Mouse (Mus musculus) midbrain, embryonic 10.5 days (tissue): ENCODE measurements at regions not wholly inside any gene's neighbourhood (a gene's known extent, or its start where the extent isn't known, plus 50 kb on each side); places are given as distances from the start of the nearest gene placed in this dataset.

Experiments used
- DNase-seq: peaks from one replicate; pipeline ENCODE4 v3.0.0-alpha.2; 2017; ENCODE audit warnings: low spot score
- H3K27ac ChIP-seq: fragments of 300-500 bp; sonication (generic); replicated peaks from 2 replicates; pipeline ENCODE4 v1.5.1; 2016; ENCODE audit warnings: mild to moderate bottlenecking
- H3K27me3 ChIP-seq: fragments of 300-500 bp; sonication (generic); 2 replicates; pipeline ENCODE4 v1.6.1; 2016; ENCODE audit warnings: low read depth, mild to moderate bottlenecking; ENCODE audit not compliant: poor library complexity, severe bottlenecking
- H3K36me3 ChIP-seq: fragments of 300-500 bp; sonication (generic); 2 replicates; pipeline ENCODE4 v1.6.1; 2016; ENCODE audit warnings: mild to moderate bottlenecking, moderate library complexity
- H3K4me1 ChIP-seq: fragments of 300-500 bp; sonication (generic); 2 replicates; pipeline ENCODE4 v1.6.1; 2016
- H3K4me3 ChIP-seq: fragments of 300-500 bp; sonication (generic); 2 replicates; pipeline ENCODE4 v1.5.1; 2016; ENCODE audit warnings: mild to moderate bottlenecking, moderate library complexity
- H3K9me3 ChIP-seq: fragments of 300-500 bp; sonication (generic); replicated peaks from 2 replicates; pipeline ENCODE4 v1.6.1; 2016; ENCODE audit warnings: mild to moderate bottlenecking
- WGBS: fragments of 180-500 bp; shearing (Covaris S2); methylation state at CpG from one replicate; pipeline ENCODE4 v1.1.7; 2016; 5-methylcytosine and 5-hydroxymethylcytosine counted together

GRCm38 (mm10) chr3:143880813-143881212, 324.2 kb downstream of the Lmo4 start:
- no peaks in the 10 kb centered on the region for H3K27me3 ChIP-seq
- H3K36me3 ChIP-seq: no peaks in the 10 kb centered on the region
- H3K27ac ChIP-seq: no peak overlapping the region
- 88% methylated on average over 2 of the region's 2 CpGs for WGBS
- no peak for DNase-seq
- no peak overlapping the region for H3K4me3 ChIP-seq
- H3K9me3 ChIP-seq: no peaks in the 10 kb centered on the region
- no peaks in the 10 kb centered on the region for H3K4me1 ChIP-seq

GRCm38 (mm10) chr3:143873876-143874275, 331.1 kb downstream of the Lmo4 start:
- H3K4me1 ChIP-seq: no peaks in the 10 kb centered on the region
- H3K27me3 ChIP-seq: no peaks in the 10 kb centered on the region
- no peak overlapping the region for H3K27ac ChIP-seq
- H3K4me3 ChIP-seq: no peak overlapping the region
- 81% methylated on average over 3 of the region's 3 CpGs for WGBS
- no peak for DNase-seq
- H3K36me3 ChIP-seq: no peaks in the 10 kb centered on the region
- no peaks in the 10 kb centered on the region for H3K9me3 ChIP-seq

GRCm38 (mm10) chr3:143866521-143866920, 338.5 kb downstream of the Lmo4 start:
- no peak for DNase-seq
- no peaks in the 10 kb centered on the region for H3K36me3 ChIP-seq
- H3K27me3 ChIP-seq: no peaks in the 10 kb centered on the region
- no peaks in the 10 kb centered on the region for H3K9me3 ChIP-seq
- no peak overlapping the region for H3K4me3 ChIP-seq
- H3K27ac ChIP-seq: no peak overlapping the region
- no peaks in the 10 kb centered on the region; the same call in 1 of the 2 replicates for H3K4me1 ChIP-seq
- WGBS: 64% methylated on average over 4 of the region's 4 CpGs

- no peaks in the 10 kb centered on the region for H3K27me3 ChIP-seq
- H3K9me3 ChIP-seq: no peaks in the 10 kb centered on the region
- no peak overlapping the region for H3K4me3 ChIP-seq
- 94% methylated on average over 7 of the region's 7 CpGs for WGBS
- no peaks in the 10 kb centered on the region; the same call in 1 of the 2 replicates for H3K4me1 ChIP-seq
- H3K27ac ChIP-seq: no peak overlapping the region
- no peaks in the 10 kb centered on the region for H3K36me3 ChIP-seq
- DNase-seq: no peak
These were observed 339.4 kb downstream of the Lmo4 start for GRCm38 (mm10) chr3:143865626-143866025.

- WGBS: 83% methylated on average over 10 of the region's 10 CpGs
- no peak overlapping the region for H3K4me3 ChIP-seq
- no peak for DNase-seq
- H3K4me1 ChIP-seq: no peaks in the 10 kb centered on the region; the same call in 1 of the 2 replicates
- H3K36me3 ChIP-seq: no peaks in the 10 kb centered on the region
- H3K27me3 ChIP-seq: no peaks in the 10 kb centered on the region
- H3K27ac ChIP-seq: no peak overlapping the region
- H3K9me3 ChIP-seq: no peaks in the 10 kb centered on the region
These were observed 340.5 kb downstream of the Lmo4 start for GRCm38 (mm10) chr3:143864490-143864889.

GRCm38 (mm10) chr3:143862531-143862930, 342.5 kb downstream of the Lmo4 start:
- Histone ChIP-seq H3K36me3 (no peaks in the 10 kb centered on the region), H3K4me3 (no peak overlapping the region), H3K4me1 (no peaks in the 10 kb centered on the region; the same call in 1 of the 2 replicates), H3K27me3 (no peaks in the 10 kb centered on the region), H3K9me3 (no peaks in the 10 kb centered on the region), H3K27ac (no peak overlapping the region)
- WGBS: 91% methylated on average over 11 of the region's 11 CpGs
- no peak for DNase-seq

GRCm38 (mm10) chr3:143861866-143862265, 343.2 kb downstream of the Lmo4 start:
- no peak for DNase-seq
- no peaks in the 10 kb centered on the region for H3K9me3 ChIP-seq
- WGBS: 93% methylated on average over 4 of the region's 4 CpGs
- H3K36me3 ChIP-seq: no peaks in the 10 kb centered on the region
- H3K27ac ChIP-seq: no peak overlapping the region
- H3K4me3 ChIP-seq: no peak overlapping the region
- no peaks in the 10 kb centered on the region; the same call in 1 of the 2 replicates for H3K4me1 ChIP-seq
- no peaks in the 10 kb centered on the region for H3K27me3 ChIP-seq

- Histone ChIP-seq H3K4me3 (no peak overlapping the region), H3K9me3 (no peaks in the 10 kb centered on the region), H3K27me3 (no peaks in the 10 kb centered on the region), H3K36me3 (no peaks in the 10 kb centered on the region), H3K4me1 (no peaks in the 10 kb centered on the region), H3K27ac (no peak overlapping the region)
- 91% methylated on average over 7 of the region's 7 CpGs for WGBS
- DNase-seq: no peak
These were observed 369.3 kb downstream of the Lmo4 start for GRCm38 (mm10) chr3:143835611-143836240.

GRCm38 (mm10) chr3:143834725-143835124, 370.3 kb downstream of the Lmo4 start:
- DNase-seq: no peak
- Histone ChIP-seq H3K9me3 (no peaks in the 10 kb centered on the region), H3K27ac (no peak overlapping the region), H3K27me3 (no peaks in the 10 kb centered on the region), H3K4me1 (no peaks in the 10 kb centered on the region), H3K4me3 (no peak overlapping the region), H3K36me3 (no peaks in the 10 kb centered on the region)
- WGBS: 96% methylated on average over 2 of the region's 2 CpGs

- DNase-seq: no peak
- Histone ChIP-seq H3K9me3 (no peaks in the 10 kb centered on the region), H3K27me3 (no peaks in the 10 kb centered on the region), H3K27ac (no peak overlapping the region), H3K36me3 (no peaks in the 10 kb centered on the region), H3K4me3 (no peak overlapping the region), H3K4me1 (no peaks in the 10 kb centered on the region)
- 54% methylated on average over 1 of the region's 1 CpGs for WGBS
These were observed 381.6 kb downstream of the Lmo4 start for GRCm38 (mm10) chr3:143823395-143823777.

GRCm38 (mm10) chr3:143822564-143823394, 382.2 kb downstream of the Lmo4 start:
- no peak for DNase-seq
- WGBS: 87% methylated on average over 8 of the region's 8 CpGs
- no peaks in the 10 kb centered on the region for H3K9me3 ChIP-seq
- H3K36me3 ChIP-seq: no peaks in the 10 kb centered on the region
- no peak overlapping the region for H3K4me3 ChIP-seq
- no peaks in the 10 kb centered on the region for H3K4me1 ChIP-seq
- no peak overlapping the region for H3K27ac ChIP-seq
- no peaks in the 10 kb centered on the region for H3K27me3 ChIP-seq

GRCm38 (mm10) chr3:143807544-143807943, 397.5 kb downstream of the Lmo4 start:
- Histone ChIP-seq H3K27me3 (no peaks in the 10 kb centered on the region), H3K36me3 (no peaks in the 10 kb centered on the region), H3K9me3 (no peaks in the 10 kb centered on the region), H3K4me3 (no peak overlapping the region), H3K27ac (no peak overlapping the region), H3K4me1 (no peaks in the 10 kb centered on the region)
- WGBS: 93% methylated on average over 8 of the region's 8 CpGs
- DNase-seq: no peak

- no peaks in the 10 kb centered on the region for H3K9me3 ChIP-seq
- no peak for DNase-seq
- H3K27me3 ChIP-seq: no peaks in the 10 kb centered on the region
- no peaks in the 10 kb centered on the region for H3K36me3 ChIP-seq
- no peak overlapping the region for H3K4me3 ChIP-seq
- WGBS: 94% methylated on average over 3 of the region's 3 CpGs
- no peaks in the 10 kb centered on the region for H3K4me1 ChIP-seq
- H3K27ac ChIP-seq: no peak overlapping the region
These were observed 398.1 kb downstream of the Lmo4 start for GRCm38 (mm10) chr3:143806940-143807339.
